Comparison of ENCODE assay signal across 14 mouse cellular contexts in the genomic region with DNA sequence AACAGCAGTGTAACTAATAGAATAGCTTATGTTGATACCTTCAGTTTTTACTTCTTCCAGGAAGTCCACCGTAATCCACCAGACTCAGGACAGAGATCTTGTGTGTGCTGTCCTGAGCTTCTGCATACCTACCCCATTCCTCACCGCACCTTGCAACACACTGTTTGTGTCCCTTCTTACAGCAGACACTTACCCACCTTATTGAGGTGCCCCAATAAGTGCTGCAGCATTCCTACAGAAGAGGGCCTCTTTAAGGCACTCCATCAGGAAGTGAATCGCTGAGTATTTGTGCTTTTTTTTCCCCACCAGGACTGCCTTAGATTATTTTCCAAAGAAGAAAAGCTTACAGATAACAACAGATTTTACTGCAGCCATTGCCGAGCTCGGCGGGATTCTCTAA.
A peak's percentile ranks its signal among the peaks of the same experiment; 100 is the strongest.
DNase-seq lines count a peak whose midpoint lies in the region.
"Had no signal": no experiment of that assay in that cellular context is flagged by ENCODE, and none has a peak within 500 bp of the region (broad histone marks: within the 10 kb centered on the region; RNA-seq: fewer than 3 reads in every experiment).

No protein-coding gene starts in this region.

- peak; percentile 48 to 64 for DNase-seq in lung, adult 18-20 months
- DNase-seq in lung, postnatal 14 days: no peak
- DNase-seq in lung, postnatal 10 days: peak; percentile 16
- DNase-seq in lung, postnatal 25 days (ENCODE audit: low spot score): peak; percentile 51
- DNase-seq in liver: no peak
- DNase-seq in T-cell, adult 2 months (ENCODE audit: low spot score): no peak
- DNase-seq: adrenal gland, adult 8-10 months; adrenal gland, postnatal 14 days; adrenal gland, postnatal 36 days; cerebellum, adult 11-12 months; cerebellum, adult 2 months; cerebellum, adult 9-10 months; cerebellum, postnatal 10 days; cerebellum, postnatal 25 days had no signal

Comparison
In these comparisons a context has a peak if more than half of its experiments do, and no peak if none do; other contexts are left out.
1. DNase-seq: peak in lung, adult 18-20 months (2 of 2), lung, postnatal 10 days (single experiment) and lung, postnatal 25 days (single experiment); none in lung, postnatal 14 days (single experiment), liver (single experiment) and T-cell, adult 2 months (single experiment).